Mouse (Mus musculus) hindbrain, embryonic 12.5 days (tissue): ENCODE measurements around the gene Ablim2. TPM values are rescaled to one million over a fixed set of nuclear protein-coding genes. Genes with fewer than 3 reads are reported as not detected.

Experiments used
- ATAC-seq: fragments of 200-750 bp; cut with Nextera tagmentation; 2 replicates; pipeline ENCODE4 v1.8.0; 2017; ENCODE audit warnings: moderate TSS enrichment; ENCODE audit not compliant: low FRiP score
- H3K27ac ChIP-seq: fragments of 300-500 bp; sonication (generic); 2 replicates; pipeline ENCODE4 v1.5.1; 2016; ENCODE audit warnings: mild to moderate bottlenecking
- H3K27me3 ChIP-seq: fragments of 300-500 bp; sonication (generic); 2 replicates; pipeline ENCODE4 v1.6.1; 2016; ENCODE audit warnings: mild to moderate bottlenecking
- H3K36me3 ChIP-seq: fragments of 300-500 bp; sonication (generic); 2 replicates; pipeline ENCODE4 v1.6.1; 2016; ENCODE audit warnings: mild to moderate bottlenecking
- H3K4me1 ChIP-seq: fragments of 300-500 bp; sonication (generic); 2 replicates; pipeline ENCODE4 v1.6.1; 2016
- H3K4me2 ChIP-seq: fragments of 300-500 bp; sonication (generic); replicated peaks from 2 replicates; pipeline ENCODE4 v1.6.1; 2016; ENCODE audit warnings: mild to moderate bottlenecking
- H3K4me3 ChIP-seq: fragments of 300-500 bp; sonication (generic); 2 replicates; pipeline ENCODE4 v1.5.1; 2016; ENCODE audit warnings: mild to moderate bottlenecking
- H3K9ac ChIP-seq: fragments of 300-500 bp; sonication (generic); 2 replicates; pipeline ENCODE4 v1.6.1; 2016; ENCODE audit warnings: mild to moderate bottlenecking, moderate library complexity
- H3K9me3 ChIP-seq: fragments of 300-500 bp; sonication (generic); replicated peaks from 2 replicates; pipeline ENCODE4 v1.6.1; 2016; ENCODE audit warnings: mild to moderate bottlenecking
- WGBS: fragments of 180-500 bp; shearing (Covaris S2); methylation state at CpG from one replicate; pipeline ENCODE4 v1.1.7; 2016; 5-methylcytosine and 5-hydroxymethylcytosine counted together
- polyA plus RNA-seq: library from polyadenylated mRNA; unstranded; fragments of >200 nt; fragmentation: Nextera tagmentation; extraction: Ambion mirVana; gene quantifications from 2 replicates; pipeline ENCODE4 v1.2.1, GENCODE M21; 2016

Gene Ablim2
- polyA plus RNA-seq, 1 experiment from 2014 or later = 3.9 TPM

DNA sequence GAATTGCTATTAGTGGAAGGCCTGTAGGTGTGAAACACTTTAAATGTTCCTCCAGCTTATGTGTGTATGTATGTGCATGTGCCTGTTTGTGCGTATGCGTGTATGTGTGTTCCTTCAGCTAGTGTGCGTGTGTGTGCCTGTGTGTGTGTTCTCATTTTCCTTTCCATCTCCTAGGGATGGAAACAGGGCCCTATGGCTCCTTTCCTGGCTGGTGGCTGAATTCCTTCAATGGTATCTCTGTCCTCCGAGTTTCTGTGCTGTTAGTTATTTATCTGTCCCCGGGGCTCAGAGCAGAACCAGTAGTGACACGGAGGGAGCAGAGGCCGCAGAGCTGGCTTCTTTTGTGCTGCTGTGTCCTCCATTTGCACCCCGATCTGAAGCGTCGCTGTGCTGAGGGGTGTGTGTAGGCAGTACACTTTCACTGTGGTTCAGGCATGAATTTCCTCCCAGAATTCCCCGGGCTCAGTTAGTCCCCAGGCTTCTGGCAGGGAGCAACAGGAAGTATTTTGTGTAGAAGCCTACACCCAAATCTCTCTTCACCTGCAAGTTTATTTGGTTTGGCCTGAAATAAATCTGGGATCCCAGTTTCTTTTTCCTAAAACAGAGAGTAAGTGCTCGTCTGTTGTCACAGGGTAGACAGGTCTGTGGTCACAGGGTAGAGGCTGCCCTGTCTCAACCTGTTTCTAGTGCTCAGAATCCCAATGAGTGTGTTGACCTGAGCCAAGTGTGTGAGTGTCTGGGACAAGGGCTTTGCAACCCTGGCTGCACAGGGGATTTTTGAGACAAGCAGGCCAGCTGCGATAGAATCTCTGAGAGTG is 151.2 kb downstream of the Ablim2 start:
- Histone ChIP-seq H3K9me3 (no peaks in the 10 kb centered on the region), H3K4me1 (peaks cover 70% of the 10 kb centered on the region), H3K9ac (peak overlapping the region; percentile 35), H3K27ac (peak overlapping the region; percentile 92), H3K27me3 (no peaks in the 10 kb centered on the region), H3K36me3 (peaks cover 7% of the 10 kb centered on the region; the same call in 1 of the 2 replicates), H3K4me2 (peak overlapping the region; percentile 32), H3K4me3 (no peak overlapping the region)
- 52% methylated on average over 13 of the region's 13 CpGs for WGBS
- ATAC-seq = peak; percentile 7; the same call in 1 of the 2 replicates

DNA sequence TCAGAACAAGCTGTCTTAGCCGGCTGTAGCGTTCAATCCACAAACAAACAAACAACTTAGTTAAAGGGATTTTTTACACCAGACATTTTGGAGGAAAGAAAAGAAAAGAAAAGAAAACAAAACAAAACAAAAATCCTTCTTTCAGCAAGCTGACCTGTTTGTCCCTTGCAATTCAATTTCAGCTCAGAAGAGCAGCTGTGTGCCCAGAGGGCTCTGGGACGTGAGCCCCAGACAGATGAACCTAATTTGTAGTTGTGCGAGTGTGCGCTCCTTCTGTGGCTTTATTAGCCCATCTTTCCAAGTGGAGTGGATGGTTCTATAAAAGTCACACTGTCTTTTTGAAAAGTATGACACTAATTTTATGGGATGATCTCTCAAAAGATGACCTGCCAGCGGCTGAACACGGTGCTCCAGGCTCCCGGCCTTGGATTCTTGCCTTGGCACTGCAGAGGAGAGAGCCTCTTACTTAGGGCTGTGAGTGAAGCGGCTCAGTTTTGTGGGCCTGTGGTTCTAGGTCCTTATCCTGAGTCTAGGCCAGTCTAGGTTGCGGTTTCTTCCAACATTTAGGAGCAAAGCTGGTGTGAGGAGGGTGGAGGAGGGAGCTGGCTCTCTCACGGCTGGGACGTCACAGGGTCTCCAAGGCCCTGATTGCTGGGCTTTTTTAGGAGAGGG is 158.1 kb downstream of the Ablim2 start:
- WGBS = 66% methylated on average over 12 of the region's 12 CpGs
- Histone ChIP-seq H3K9ac (no peak overlapping the region), H3K36me3 (peaks cover 7% of the 10 kb centered on the region; the same call in 1 of the 2 replicates), H3K27me3 (no peaks in the 10 kb centered on the region), H3K27ac (peak overlapping the region; percentile 84), H3K4me3 (no peak overlapping the region), H3K4me1 (peaks cover 65% of the 10 kb centered on the region), H3K9me3 (no peaks in the 10 kb centered on the region), H3K4me2 (no peak overlapping the region)
- no peak for ATAC-seq

DNA sequence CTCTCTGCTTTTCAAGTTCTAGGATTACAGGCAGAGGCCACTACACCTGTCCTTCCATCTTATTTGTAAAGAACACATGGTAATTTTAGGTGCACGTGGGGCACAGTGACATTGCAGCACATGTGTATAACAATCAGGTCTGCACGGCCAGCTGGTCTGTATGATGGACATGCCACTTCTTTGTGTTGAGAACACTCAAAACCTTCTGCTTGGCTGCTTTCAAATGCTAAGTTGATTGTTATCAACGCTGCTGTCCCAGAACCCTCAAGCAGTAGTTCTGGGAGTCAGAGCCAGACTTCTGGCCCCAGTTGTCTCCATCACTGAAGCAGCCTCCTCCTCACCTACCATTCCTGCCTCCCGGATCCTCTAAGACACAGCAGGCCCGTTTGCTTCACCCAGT is 159.0 kb downstream of the Ablim2 start:
- H3K4me2 ChIP-seq = no peak overlapping the region
- no peaks in the 10 kb centered on the region for H3K9me3 ChIP-seq
- peak overlapping the region; percentile 62 for H3K27ac ChIP-seq
- H3K4me3 ChIP-seq = no peak overlapping the region
- 45% methylated on average over 5 of the region's 5 CpGs for WGBS
- peaks cover 72% of the 10 kb centered on the region for H3K4me1 ChIP-seq
- H3K36me3 ChIP-seq = peaks cover 7% of the 10 kb centered on the region; the same call in 1 of the 2 replicates
- no peak overlapping the region; the same call in 1 of the 2 replicates for H3K9ac ChIP-seq
- no peak for ATAC-seq
- H3K27me3 ChIP-seq = no peaks in the 10 kb centered on the region

DNA sequence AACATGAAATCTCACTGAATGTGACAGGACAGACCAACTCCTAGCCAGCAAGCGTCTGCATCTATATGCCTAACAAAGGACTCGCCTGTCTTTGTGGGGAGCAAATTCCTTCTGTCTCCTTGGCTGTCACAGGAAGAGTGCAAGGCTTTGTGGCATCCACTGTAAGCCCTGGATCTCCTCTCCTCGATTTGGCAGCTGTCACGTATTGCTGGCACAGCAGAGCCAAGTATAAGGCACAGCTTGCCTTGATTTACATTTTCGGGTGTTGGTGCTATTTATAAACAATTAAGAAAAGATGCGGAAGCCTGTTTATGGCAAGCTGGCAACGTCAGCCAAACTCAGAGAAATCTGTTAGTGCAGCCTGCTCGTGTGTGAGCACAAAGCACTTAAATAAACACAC is 160.7 kb downstream of the Ablim2 start:
- Histone ChIP-seq H3K4me2 (peak overlapping the region; percentile 15), H3K27me3 (no peaks in the 10 kb centered on the region), H3K27ac (peak overlapping the region; percentile 89), H3K4me1 (peaks cover 89% of the 10 kb centered on the region), H3K9ac (peak overlapping the region; percentile 44), H3K36me3 (no peaks in the 10 kb centered on the region), H3K4me3 (no peak overlapping the region), H3K9me3 (no peaks in the 10 kb centered on the region)
- WGBS = 18% methylated on average over 8 of the region's 8 CpGs
- 0 out of 2 replicates have a peak, but pooled peaks have one; percentile 30 for ATAC-seq

DNA sequence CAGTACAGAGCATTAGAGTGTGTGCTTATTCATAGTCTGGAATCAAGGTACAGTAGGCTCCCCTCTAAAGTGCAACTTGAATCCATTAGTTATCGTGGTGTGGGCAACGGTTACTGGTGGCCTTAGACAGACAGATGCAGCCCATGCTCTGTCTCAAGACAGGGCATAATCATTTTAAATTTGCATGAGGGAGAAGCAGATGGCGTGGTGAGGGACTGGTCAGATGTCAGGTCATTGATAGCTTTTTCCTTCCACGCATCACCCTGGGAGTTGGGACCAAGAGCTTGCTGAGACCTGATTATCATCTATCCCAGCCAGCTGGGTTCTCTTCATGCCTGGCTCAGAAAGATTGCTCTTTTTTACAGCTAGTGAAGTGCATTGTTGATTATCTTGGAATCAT is 162.4 kb downstream of the Ablim2 start:
- peak overlapping the region; percentile 89 for H3K27ac ChIP-seq
- H3K9ac ChIP-seq = no peak overlapping the region
- no peak overlapping the region for H3K4me2 ChIP-seq
- H3K36me3 ChIP-seq = no peaks in the 10 kb centered on the region
- WGBS = 24% methylated on average over 4 of the region's 4 CpGs
- ATAC-seq = peak; percentile 20; the same call in 1 of the 2 replicates
- no peaks in the 10 kb centered on the region for H3K9me3 ChIP-seq
- H3K4me3 ChIP-seq = no peak overlapping the region
- peaks cover 96% of the 10 kb centered on the region for H3K4me1 ChIP-seq
- H3K27me3 ChIP-seq = no peaks in the 10 kb centered on the region

DNA sequence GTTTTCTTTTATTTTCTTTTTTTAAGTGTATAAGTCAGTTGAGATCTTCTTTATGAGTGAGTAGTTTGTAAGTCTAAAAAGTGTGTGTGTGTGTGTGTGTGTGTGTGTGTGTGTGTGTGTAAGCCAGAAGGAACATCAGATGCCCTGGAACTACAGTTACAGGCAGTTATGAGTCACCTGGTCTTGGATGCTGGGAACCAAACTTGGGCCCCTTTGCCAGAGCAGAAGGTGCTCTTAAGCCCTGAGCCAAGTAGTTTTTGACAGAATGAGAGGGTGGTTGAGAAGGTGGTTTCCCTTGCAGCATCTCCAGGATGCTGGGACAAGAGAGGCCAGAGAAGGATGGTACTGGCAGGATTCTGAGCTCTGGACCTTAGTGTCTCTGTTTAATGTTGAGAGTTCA is 162.9 kb downstream of the Ablim2 start:
- no peak overlapping the region for H3K4me2 ChIP-seq
- H3K27ac ChIP-seq = peak overlapping the region; percentile 89
- no peak overlapping the region for H3K9ac ChIP-seq
- H3K36me3 ChIP-seq = no peaks in the 10 kb centered on the region
- H3K27me3 ChIP-seq = no peaks in the 10 kb centered on the region
- H3K9me3 ChIP-seq = no peaks in the 10 kb centered on the region
- H3K4me3 ChIP-seq = no peak overlapping the region
- H3K4me1 ChIP-seq = peaks cover 96% of the 10 kb centered on the region
- no peak for ATAC-seq

DNA sequence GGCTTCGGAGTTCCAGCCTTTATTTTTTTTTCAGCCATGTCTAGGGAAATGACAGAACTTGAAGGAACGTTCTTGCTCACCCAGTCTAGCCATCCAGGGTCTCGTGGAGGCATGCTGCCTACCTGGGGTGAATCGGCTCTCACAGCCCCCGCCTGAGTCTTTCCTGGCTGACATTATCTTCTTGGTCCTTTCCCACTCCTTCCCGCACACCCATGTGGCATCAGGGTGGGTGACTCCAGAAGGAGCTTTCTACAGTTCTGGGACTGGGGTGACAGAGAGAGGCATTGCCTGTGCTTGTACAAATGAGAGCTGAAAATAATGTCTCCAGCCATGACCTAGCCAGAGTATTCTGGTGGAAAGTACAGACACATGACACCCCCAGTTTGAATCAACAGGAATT is 163.5 kb downstream of the Ablim2 start:
- Histone ChIP-seq H3K27ac (peak overlapping the region; percentile 89), H3K9ac (no peak overlapping the region), H3K4me2 (peak overlapping the region; percentile 6; the same call in 1 of the 2 replicates), H3K4me1 (peaks cover 96% of the 10 kb centered on the region), H3K4me3 (no peak overlapping the region), H3K27me3 (no peaks in the 10 kb centered on the region), H3K9me3 (no peaks in the 10 kb centered on the region), H3K36me3 (no peaks in the 10 kb centered on the region)
- WGBS = 74% methylated on average over 6 of the region's 6 CpGs
- no peak for ATAC-seq

DNA sequence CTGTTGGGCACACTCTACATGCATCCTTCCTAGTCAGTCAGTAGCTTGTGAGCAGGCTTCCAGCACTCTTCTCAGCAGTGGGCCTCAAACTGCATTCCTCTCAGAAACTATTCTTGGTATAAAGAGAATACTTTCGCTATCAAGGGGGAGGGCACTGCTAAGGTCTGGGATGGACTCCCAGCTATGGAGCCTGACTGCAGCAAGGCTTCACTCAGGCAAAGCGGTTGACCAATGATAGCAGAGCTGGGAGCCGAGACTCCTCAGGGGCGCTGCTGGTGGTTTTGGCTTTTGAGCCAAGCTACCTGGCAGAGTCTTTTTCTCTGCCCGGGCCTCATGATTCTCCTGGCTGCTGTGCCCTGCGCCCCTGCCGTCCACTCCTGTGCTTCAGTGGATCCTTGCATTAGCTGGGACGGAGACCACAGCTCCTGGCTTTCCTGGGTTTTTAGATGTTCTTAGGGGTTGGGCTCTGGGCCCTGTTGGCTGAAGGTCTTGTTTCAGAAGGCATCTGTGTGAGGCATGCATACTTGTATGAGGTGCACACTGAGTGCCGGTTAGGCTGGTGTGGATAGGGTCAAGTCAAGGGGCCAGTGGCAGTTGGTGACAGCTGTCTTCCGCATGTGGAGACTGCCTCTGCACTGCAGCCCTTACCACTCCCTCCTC is 164.0 kb downstream of the Ablim2 start:
- H3K9ac ChIP-seq = no peak overlapping the region
- no peaks in the 10 kb centered on the region for H3K27me3 ChIP-seq
- H3K4me2 ChIP-seq = peak overlapping the region; percentile 21; the same call in 1 of the 2 replicates
- no peaks in the 10 kb centered on the region for H3K36me3 ChIP-seq
- H3K4me3 ChIP-seq = no peak overlapping the region
- WGBS = 36% methylated on average over 10 of the region's 10 CpGs
- no peaks in the 10 kb centered on the region for H3K9me3 ChIP-seq
- H3K27ac ChIP-seq = peak overlapping the region; percentile 89
- no peak for ATAC-seq
- H3K4me1 ChIP-seq = peaks cover 96% of the 10 kb centered on the region

DNA sequence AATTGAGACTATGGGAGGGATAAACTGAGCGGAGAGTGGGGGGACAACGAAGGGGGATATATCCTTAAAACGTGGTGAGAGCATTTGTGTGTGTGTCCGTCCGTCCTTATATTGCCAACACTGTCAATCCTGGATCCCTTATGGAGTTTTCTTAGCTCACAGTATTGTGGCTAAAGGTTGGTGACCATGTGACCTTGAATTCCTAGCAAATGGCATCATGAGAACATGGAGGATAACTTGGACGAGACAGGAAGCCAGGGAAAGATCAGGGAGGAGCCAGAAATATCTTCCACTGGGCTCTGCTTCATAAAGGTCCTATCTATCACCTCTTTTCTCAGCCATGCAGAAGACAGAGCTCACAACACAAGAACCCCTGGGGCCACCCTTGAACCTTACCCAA is 165.8 kb downstream of the Ablim2 start:
- no peak for ATAC-seq
- peaks cover 95% of the 10 kb centered on the region for H3K4me1 ChIP-seq
- peak overlapping the region; percentile 85; the same call in 1 of the 2 replicates for H3K27ac ChIP-seq
- no peaks in the 10 kb centered on the region for H3K36me3 ChIP-seq
- no peak overlapping the region for H3K4me3 ChIP-seq
- no peaks in the 10 kb centered on the region for H3K27me3 ChIP-seq
- no peak overlapping the region for H3K9ac ChIP-seq
- H3K4me2 ChIP-seq = no peak overlapping the region
- no peaks in the 10 kb centered on the region for H3K9me3 ChIP-seq
- WGBS = 89% methylated on average over 6 of the region's 6 CpGs

DNA sequence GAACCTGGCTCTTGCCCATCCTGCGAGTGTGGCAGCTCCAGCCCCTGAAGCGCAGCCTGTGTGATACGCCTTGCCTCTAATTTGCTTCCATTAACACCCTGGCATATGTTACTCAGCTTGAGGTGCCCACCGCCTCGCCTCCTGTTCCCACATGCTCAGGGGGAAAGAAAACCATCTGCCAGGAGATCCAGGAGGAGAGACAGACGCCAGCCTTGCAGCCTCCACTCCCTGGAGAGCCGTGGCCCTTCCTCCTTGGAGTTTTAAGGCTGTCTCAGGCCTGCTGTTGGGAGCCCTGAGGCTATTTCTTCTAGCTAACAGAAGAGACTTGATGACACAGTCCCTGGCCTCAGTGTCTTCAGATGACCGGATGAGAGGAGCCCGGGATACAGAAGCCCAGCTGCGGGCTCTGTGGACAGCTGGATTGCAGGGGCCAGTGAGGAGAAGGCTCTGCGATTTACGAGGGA is 167.5 kb downstream of the Ablim2 start:
- Histone ChIP-seq H3K9me3 (no peaks in the 10 kb centered on the region), H3K4me2 (0 out of 2 replicates have a peak overlapping the region, but pooled peaks have one; percentile 2), H3K9ac (peak overlapping the region; percentile 18; the same call in 1 of the 2 replicates), H3K4me1 (peaks cover 77% of the 10 kb centered on the region), H3K27ac (peak overlapping the region; percentile 85), H3K36me3 (no peaks in the 10 kb centered on the region), H3K27me3 (no peaks in the 10 kb centered on the region), H3K4me3 (no peak overlapping the region)
- ATAC-seq = peak; percentile 72
- WGBS = 36% methylated on average over 12 of the region's 12 CpGs

DNA sequence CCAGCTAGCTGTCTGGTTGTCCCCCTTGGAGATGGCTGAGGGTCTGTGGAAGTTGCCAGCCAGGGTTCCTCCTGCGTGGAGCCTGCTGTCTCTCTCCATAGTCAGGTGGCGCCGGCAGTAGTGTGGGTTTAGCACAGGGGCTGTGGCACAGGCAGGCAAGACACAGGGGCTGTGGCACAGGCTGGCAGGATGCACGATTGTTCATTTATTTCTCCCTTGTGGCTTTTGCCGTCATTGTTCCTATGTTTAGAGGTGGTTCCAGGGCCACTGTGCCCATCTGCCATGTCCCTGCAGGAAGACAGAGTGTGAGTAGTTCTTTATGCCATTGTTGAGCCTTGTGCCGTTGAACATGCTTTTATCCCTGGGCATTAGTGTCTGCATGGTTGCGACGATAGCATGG is 168.8 kb downstream of the Ablim2 start:
- H3K36me3 ChIP-seq = no peaks in the 10 kb centered on the region
- WGBS = 60% methylated on average over 8 of the region's 8 CpGs
- no peak overlapping the region for H3K4me2 ChIP-seq
- peak overlapping the region; percentile 85 for H3K27ac ChIP-seq
- no peak overlapping the region for H3K9ac ChIP-seq
- H3K9me3 ChIP-seq = no peaks in the 10 kb centered on the region
- no peaks in the 10 kb centered on the region for H3K27me3 ChIP-seq
- peaks cover 71% of the 10 kb centered on the region for H3K4me1 ChIP-seq
- ATAC-seq = peak; percentile 34; the same call in 1 of the 2 replicates
- H3K4me3 ChIP-seq = no peak overlapping the region

DNA sequence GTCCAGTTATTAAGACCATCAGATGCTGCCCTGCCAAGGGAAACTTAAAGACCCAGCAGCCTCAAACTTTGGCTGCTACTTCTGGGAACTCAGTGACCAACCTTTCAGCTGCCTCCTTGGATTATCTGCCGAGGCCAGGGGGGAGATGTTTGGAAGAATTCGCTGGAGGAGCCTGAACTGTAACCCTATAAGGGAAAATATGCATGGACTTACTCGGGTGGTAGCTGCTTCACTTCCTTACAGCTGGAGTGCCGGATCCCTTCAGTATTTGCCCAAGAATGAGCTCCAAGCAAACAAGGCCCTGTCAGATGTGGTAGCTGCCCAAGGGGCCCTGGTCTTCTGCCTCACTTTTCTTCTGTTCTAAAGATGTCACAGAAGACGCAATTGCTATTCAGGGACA is 173.6 kb downstream of the Ablim2 start:
- no peak for ATAC-seq
- peaks cover 56% of the 10 kb centered on the region for H3K4me1 ChIP-seq
- no peak overlapping the region for H3K27ac ChIP-seq
- 68% methylated on average over 5 of the region's 5 CpGs for WGBS
- no peaks in the 10 kb centered on the region for H3K27me3 ChIP-seq
- H3K4me2 ChIP-seq = no peak overlapping the region
- H3K9ac ChIP-seq = no peak overlapping the region
- peaks cover 11% of the 10 kb centered on the region for H3K36me3 ChIP-seq
- no peaks in the 10 kb centered on the region for H3K9me3 ChIP-seq
- no peak overlapping the region for H3K4me3 ChIP-seq
